Mouse (Mus musculus) spleen, adult 18-20 months (tissue): ENCODE measurements around the gene Zscan4-ps2.
"Not testable (repeated sequence)": the region's sequence is repeated elsewhere in the genome, so short reads cannot be mapped to it uniquely, and the experiment has no call there.

Experiments used
- DNase-seq, 2 experiments: peaks; one replicate each; pipeline ENCODE4 v3.0.0; 2022; ENCODE audit warnings: mixed read lengths in 2 of 2

Zscan4-ps2 gene

GRCm38 (mm10) chr7:11514010-11514409 lies at the start of gene Zscan4-ps2:
Gene Zscan4-ps2 (plus strand): TSS chr7:11514310.
- DNase-seq, result not testable (repeated sequence)
